Mouse (Mus musculus) liver, embryonic 14.5 days (tissue): ENCODE results near the gene Rasgef1b. TPM values are rescaled to one million over a fixed set of nuclear protein-coding genes. Genes with fewer than 3 reads are reported as not detected.
A peak's percentile ranks its signal among the peaks of the same experiment; 100 is the strongest.

ENCODE experiments used
- ATAC-seq: fragments of 200-750 bp; cut with Nextera tagmentation; 2 replicates; pipeline ENCODE4 v1.8.0; 2017; ENCODE audit warnings: moderate number of reproducible peaks, mild to moderate bottlenecking, moderate library complexity; ENCODE audit not compliant: insufficient read depth
- DNase-seq, 3 experiments: peaks; one replicate each; pipeline ENCODE4 v3.0.0-alpha.2; 2012 to 2013; ENCODE audit warnings: low read depth in 3 of 3, low spot score in 3 of 3
- H3K27ac ChIP-seq: fragments of 300-500 bp; sonication (generic); 2 replicates; pipeline ENCODE4 v1.5.1; 2014; ENCODE audit warnings: moderate library complexity, mild to moderate bottlenecking, control low read depth, inconsistent platforms
- H3K27me3 ChIP-seq: fragments of 300-500 bp; sonication (generic); 2 replicates; pipeline ENCODE4 v1.6.1; 2014; ENCODE audit warnings: mild to moderate bottlenecking, low read length, moderate library complexity; ENCODE audit not compliant: control insufficient read depth, insufficient read depth
- H3K36me3 ChIP-seq: fragments of 300-500 bp; sonication (generic); replicated peaks from 2 replicates; pipeline ENCODE4 v1.6.1; 2014; ENCODE audit warnings: low read depth; ENCODE audit not compliant: control insufficient read depth, insufficient read depth
- H3K4me1 ChIP-seq, 2 experiments: fragments of 200-500 bp in 1 of 2; fragments of 300-500 bp in 1 of 2; sonication (generic) in 1 of 2; replicated peaks; 2 replicates each; pipeline ENCODE4 v1.6.1; 2012 to 2014; ENCODE audit warnings: antibody characterized with exemption in 1 of 2, inconsistent platforms in 1 of 2, low read length in 1 of 2; ENCODE audit not compliant: control insufficient read depth in 2 of 2, insufficient read depth in 2 of 2
- H3K4me2 ChIP-seq: fragments of 300-500 bp; sonication (generic); 2 replicates; pipeline ENCODE4 v1.6.1; 2014; ENCODE audit warnings: low read depth, mild to moderate bottlenecking, control low read depth, moderate library complexity
- H3K4me3 ChIP-seq, 2 experiments: fragments of 200-500 bp in 1 of 2; fragments of 300-500 bp in 1 of 2; sonication (generic) in 1 of 2; 2 replicates each; pipeline ENCODE4 v1.5.1; 2012 to 2014; ENCODE audit warnings: low read depth in 2 of 2, low read length in 2 of 2, mild to moderate bottlenecking in 2 of 2, control low read depth in 1 of 2, inconsistent platforms in 1 of 2, moderate library complexity in 1 of 2; ENCODE audit not compliant: insufficient read depth in 1 of 2
- H3K9ac ChIP-seq: fragments of 300-500 bp; sonication (generic); replicated peaks from 2 replicates; pipeline ENCODE4 v1.6.1; 2014; ENCODE audit warnings: mild to moderate bottlenecking, control low read depth, moderate library complexity
- H3K9me3 ChIP-seq: fragments of 300-500 bp; sonication (generic); 2 replicates; pipeline ENCODE4 v1.6.1; 2016; ENCODE audit warnings: low read length, mixed read lengths; ENCODE audit not compliant: control insufficient read depth
- CTCF ChIP-seq: IDR thresholded peaks from 2 replicates; pipeline ENCODE4 v1.5.1; 2016; ENCODE audit warnings: antibody characterized with exemption, low read depth, control low read depth
- EP300 ChIP-seq: IDR thresholded peaks from 2 replicates; pipeline ENCODE4 v1.6.1; 2016; ENCODE audit warnings: antibody characterized with exemption, low read depth
- WGBS: fragments of 180-500 bp; shearing (Covaris S2); extraction: QIAGEN DNeasy Blood & Tissue Kit; methylation state at CpG from one replicate; pipeline ENCODE4 v1.1.7; 2014; ENCODE audit not compliant: insufficient replicate concordance; 5-methylcytosine and 5-hydroxymethylcytosine counted together
- polyA plus RNA-seq, 2 experiments: library from polyadenylated mRNA; depleted of rRNA in 1 of 2; stranded (reverse) in 1 of 2; unstranded in 1 of 2; fragments of >200 nt; fragmentation: Nextera tagmentation in 1 of 2; extraction: Ambion mirVana in 1 of 2; gene quantifications; 2 replicates each; pipeline versions ENCODE4 v1.2.1 to v1.2.3; 2012 to 2014

Rasgef1b gene
- polyA plus RNA-seq, 2 experiments: 2.8 to 4.2 TPM

DNA sequence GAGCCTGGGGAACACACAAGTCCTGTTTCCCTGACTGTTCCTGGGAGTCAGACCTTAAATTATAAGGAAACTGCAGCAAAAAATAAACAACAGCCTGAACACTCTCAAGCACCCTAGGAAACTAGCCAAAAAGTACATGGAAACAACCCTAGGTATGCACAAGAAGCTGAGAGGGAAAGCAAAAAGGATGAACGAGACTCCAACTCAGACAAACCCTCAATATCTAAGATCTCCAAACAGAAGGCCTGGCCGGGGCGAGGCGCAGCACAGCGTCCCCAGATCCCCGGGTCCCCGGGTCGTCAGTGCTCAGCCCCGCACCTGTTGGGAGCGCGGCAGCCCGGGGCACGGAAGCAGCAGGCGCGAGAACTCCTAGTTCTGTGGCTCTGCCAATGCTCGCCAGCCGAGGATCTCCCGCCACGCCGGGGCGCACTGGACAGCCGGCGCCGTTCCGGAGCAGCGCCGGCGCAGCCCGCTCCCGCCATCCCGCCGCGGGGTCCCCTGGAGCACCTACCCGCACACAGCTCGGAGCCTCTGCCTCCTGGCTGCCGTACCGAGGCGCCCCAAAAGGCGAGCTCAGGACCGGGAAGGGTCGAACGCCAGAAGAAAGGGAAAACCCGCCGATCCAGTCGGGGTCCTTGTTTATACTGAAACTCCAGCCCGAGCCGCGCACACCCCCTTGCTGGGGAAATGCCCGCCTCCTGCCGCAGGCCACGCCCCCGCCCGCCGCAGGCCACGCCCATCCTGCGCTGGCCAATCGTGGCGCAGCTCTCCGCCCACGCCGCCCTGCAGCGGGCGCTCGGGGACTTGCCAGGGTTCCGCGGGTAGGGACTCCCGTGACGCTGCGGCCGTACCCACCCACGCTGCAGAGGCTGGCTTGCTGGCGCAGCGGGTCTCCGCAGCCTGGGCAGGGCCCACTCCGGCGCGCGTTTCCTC is 476.4 kb downstream of the Rasgef1b start:
- TF ChIP-seq EP300: no peak
- peak; percentile 16; the same call in 1 of the 2 replicates for TF ChIP-seq CTCF
- peak; percentile 65 to 74 (median 68) for DNase-seq
- H3K27me3 ChIP-seq: no peaks in the 10 kb centered on the region
- WGBS: under 1% methylated on average over 76 of the region's 78 CpGs
- H3K27ac ChIP-seq: no peak overlapping the region
- H3K36me3 ChIP-seq: no peaks in the 10 kb centered on the region
- H3K9ac ChIP-seq: peak overlapping the region; percentile 58
- no peaks in the 10 kb centered on the region for H3K9me3 ChIP-seq
- H3K4me1 ChIP-seq: peaks cover 9 to 12% of the 10 kb centered on the region in 2 experiments; a peak in 3 of 4 replicates
- H3K4me3 ChIP-seq: peak overlapping the region; percentile 74 to 83
- ATAC-seq: peak; percentile 89
- H3K4me2 ChIP-seq: peak overlapping the region; percentile 86

DNA sequence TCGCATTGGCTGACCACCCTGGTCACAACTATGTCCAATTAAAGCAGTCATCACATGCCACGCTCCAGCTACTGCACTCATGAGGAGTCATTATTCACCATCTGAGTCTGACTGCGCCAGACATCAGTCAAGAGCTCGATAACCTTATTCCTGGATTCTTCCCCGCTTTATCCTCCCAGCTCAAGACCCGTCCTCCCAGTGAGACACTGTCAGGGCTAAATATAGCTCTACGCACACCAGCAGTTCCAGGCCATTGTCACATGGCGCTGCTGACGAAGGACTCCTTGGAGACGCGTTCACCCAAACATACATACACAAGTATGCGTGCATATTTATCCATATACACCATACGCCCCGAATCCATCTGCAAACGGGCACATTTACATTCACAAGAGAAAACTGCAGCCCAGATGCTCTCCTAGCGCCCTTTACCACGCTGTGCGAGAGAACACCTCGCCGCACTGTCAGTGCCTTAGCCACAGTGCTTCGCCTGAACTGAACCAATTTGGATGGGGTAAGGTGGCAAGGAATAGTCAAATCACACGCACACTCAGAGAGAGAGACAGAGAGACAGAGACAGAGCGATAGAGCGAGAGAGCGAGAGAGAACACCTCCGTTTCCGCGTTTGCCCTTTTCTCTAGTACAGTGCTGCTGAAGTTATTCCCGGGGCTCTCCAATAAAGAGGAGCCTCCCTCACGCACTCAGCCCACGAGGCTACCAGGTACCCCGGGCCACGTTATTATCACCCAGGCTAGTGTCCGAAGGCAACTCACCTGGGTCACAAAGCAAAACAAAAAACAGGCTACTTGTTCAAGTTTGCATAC is 477.3 kb downstream of the Rasgef1b start:
- no peaks in the 10 kb centered on the region for H3K36me3 ChIP-seq
- H3K4me3 ChIP-seq: peak overlapping the region; percentile 65 to 83
- 3% methylated on average over 34 of the region's 34 CpGs for WGBS

DNA sequence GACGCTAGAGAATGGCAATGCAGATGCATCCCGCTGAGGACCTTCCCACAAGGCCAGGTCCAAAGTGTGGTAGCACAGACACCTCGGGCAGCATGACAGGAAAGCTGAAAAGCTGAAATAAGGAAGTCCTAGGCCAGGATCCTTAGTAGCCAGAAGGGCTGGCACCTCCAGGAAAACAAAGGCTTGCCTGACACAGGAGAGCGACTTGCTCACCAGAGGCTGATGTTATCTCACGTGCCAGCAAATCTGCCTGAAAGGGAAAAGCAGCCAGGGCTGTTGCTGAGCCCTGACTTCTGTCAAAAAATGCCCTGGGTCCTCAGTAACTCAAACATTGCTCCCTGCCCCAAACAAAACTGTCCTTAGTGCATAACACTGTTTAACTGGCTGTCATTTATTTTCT is 478.0 kb downstream of the Rasgef1b start:
- Histone ChIP-seq H3K27ac (no peak overlapping the region), H3K9me3 (no peaks in the 10 kb centered on the region), H3K9ac (no peak overlapping the region), H3K4me2 (peak overlapping the region; percentile 86), H3K27me3 (no peaks in the 10 kb centered on the region), H3K4me1 (peaks cover 9 to 12% of the 10 kb centered on the region in 2 experiments; a peak in 3 of 4 replicates), H3K4me3 (peak overlapping the region; percentile 19 to 83; a peak in 1 of 4 replicates), H3K36me3 (no peaks in the 10 kb centered on the region)
- no peak for ATAC-seq
- TF ChIP-seq EP300: no peak
- WGBS: 2% methylated on average over 5 of the region's 5 CpGs
- no peak for DNase-seq

More for the DNA sequence above, 477.3 kb downstream of the Rasgef1b start:
- Histone ChIP-seq H3K9ac (peak overlapping the region; percentile 58), H3K4me2 (peak overlapping the region; percentile 86), H3K27ac (no peak overlapping the region), H3K4me1 (peaks cover 9 to 12% of the 10 kb centered on the region in 2 experiments; a peak in 3 of 4 replicates), H3K27me3 (no peaks in the 10 kb centered on the region), H3K9me3 (no peaks in the 10 kb centered on the region)
- ATAC-seq (no peak), DNase-seq (no peak)
- no peak for TF ChIP-seq CTCF
- TF ChIP-seq EP300: no peak

DNA sequence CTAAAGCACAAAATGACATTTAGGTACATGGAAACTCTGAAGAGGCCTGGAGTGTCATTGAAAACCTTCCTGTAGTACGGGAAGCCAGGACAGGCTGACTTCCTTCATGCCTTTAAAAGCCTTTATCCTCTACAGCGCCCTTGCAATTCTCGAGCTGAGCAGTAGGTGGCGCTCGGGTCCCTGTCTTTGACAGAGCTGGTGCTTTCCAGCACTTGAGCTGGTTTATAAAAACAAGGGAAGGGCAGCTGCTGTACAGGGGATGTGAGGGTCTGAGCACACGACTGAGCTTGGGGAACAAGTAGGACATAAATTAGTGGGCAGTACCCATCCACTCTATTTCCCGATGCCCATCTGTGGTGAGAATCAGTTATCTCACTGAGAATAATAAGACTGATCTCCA is 480.4 kb downstream of the Rasgef1b start:
- Histone ChIP-seq H3K27ac (no peak overlapping the region), H3K4me1 (peaks cover 9 to 12% of the 10 kb centered on the region in 2 experiments; a peak in 3 of 4 replicates), H3K27me3 (no peaks in the 10 kb centered on the region), H3K4me2 (no peak overlapping the region), H3K9ac (no peak overlapping the region), H3K4me3 (no peak overlapping the region), H3K9me3 (no peaks in the 10 kb centered on the region), H3K36me3 (no peaks in the 10 kb centered on the region)
- WGBS: 2% methylated on average over 7 of the region's 7 CpGs
- DNase-seq (peak; percentile 52 to 72 (median 67)), ATAC-seq (no peak)
- no peak for TF ChIP-seq EP300
- TF ChIP-seq CTCF: peak; percentile 96
